Mouse (Mus musculus) testis, adult 2 months (tissue): ENCODE results near the gene Pabpc6.

Experiments
- CTCF ChIP-seq: fragments of 200-500 bp; IDR thresholded peaks from 2 replicates; pipeline ENCODE4 v1.5.1; 2012; ENCODE audit warnings: low read depth, mild to moderate bottlenecking, inconsistent platforms, low read length, moderate library complexity; ENCODE audit not compliant: control insufficient read depth, insufficient read depth, insufficient replicate concordance
- POLR2A ChIP-seq: fragments of 200-500 bp; IDR thresholded peaks from 2 replicates; pipeline ENCODE4 v1.6.1; 2012; ENCODE audit warnings: low read depth, mild to moderate bottlenecking, inconsistent platforms, low read length, moderate library complexity; ENCODE audit not compliant: control insufficient read depth

- TF ChIP-seq CTCF, result no peak
- TF ChIP-seq POLR2A, result no peak
Measured at GRCm38 (mm10) chr17:9647644-9648043, 21.9 kb downstream of the Pabpc6 start.
